Mouse (Mus musculus) liver, embryonic 14.5 days (tissue): Measurements from ENCODE around the gene Pccb. TPM values are rescaled to one million over a fixed set of nuclear protein-coding genes. Genes with fewer than 3 reads are reported as not detected.

ENCODE experiments used
- ATAC-seq: fragments of 200-750 bp; cut with Nextera tagmentation; 2 replicates; pipeline ENCODE4 v1.8.0; 2017; ENCODE audit warnings: moderate number of reproducible peaks, mild to moderate bottlenecking, moderate library complexity; ENCODE audit not compliant: insufficient read depth
- DNase-seq, 3 experiments: peaks; one replicate each; pipeline ENCODE4 v3.0.0-alpha.2; 2012 to 2013; ENCODE audit warnings: low read depth in 3 of 3, low spot score in 3 of 3
- H3K27ac ChIP-seq: fragments of 300-500 bp; sonication (generic); 2 replicates; pipeline ENCODE4 v1.5.1; 2014; ENCODE audit warnings: moderate library complexity, mild to moderate bottlenecking, control low read depth, inconsistent platforms
- H3K27me3 ChIP-seq: fragments of 300-500 bp; sonication (generic); 2 replicates; pipeline ENCODE4 v1.6.1; 2014; ENCODE audit warnings: mild to moderate bottlenecking, low read length, moderate library complexity; ENCODE audit not compliant: control insufficient read depth, insufficient read depth
- H3K36me3 ChIP-seq: fragments of 300-500 bp; sonication (generic); replicated peaks from 2 replicates; pipeline ENCODE4 v1.6.1; 2014; ENCODE audit warnings: low read depth; ENCODE audit not compliant: control insufficient read depth, insufficient read depth
- H3K4me1 ChIP-seq, 2 experiments: fragments of 200-500 bp in 1 of 2; fragments of 300-500 bp in 1 of 2; sonication (generic) in 1 of 2; replicated peaks; 2 replicates each; pipeline ENCODE4 v1.6.1; 2012 to 2014; ENCODE audit warnings: antibody characterized with exemption in 1 of 2, inconsistent platforms in 1 of 2, low read length in 1 of 2; ENCODE audit not compliant: control insufficient read depth in 2 of 2, insufficient read depth in 2 of 2
- H3K4me2 ChIP-seq: fragments of 300-500 bp; sonication (generic); 2 replicates; pipeline ENCODE4 v1.6.1; 2014; ENCODE audit warnings: low read depth, mild to moderate bottlenecking, control low read depth, moderate library complexity
- H3K4me3 ChIP-seq, 2 experiments: fragments of 200-500 bp in 1 of 2; fragments of 300-500 bp in 1 of 2; sonication (generic) in 1 of 2; 2 replicates each; pipeline ENCODE4 v1.5.1; 2012 to 2014; ENCODE audit warnings: low read depth in 2 of 2, low read length in 2 of 2, mild to moderate bottlenecking in 2 of 2, control low read depth in 1 of 2, inconsistent platforms in 1 of 2, moderate library complexity in 1 of 2; ENCODE audit not compliant: insufficient read depth in 1 of 2
- H3K9ac ChIP-seq: fragments of 300-500 bp; sonication (generic); replicated peaks from 2 replicates; pipeline ENCODE4 v1.6.1; 2014; ENCODE audit warnings: mild to moderate bottlenecking, control low read depth, moderate library complexity
- H3K9me3 ChIP-seq: fragments of 300-500 bp; sonication (generic); 2 replicates; pipeline ENCODE4 v1.6.1; 2016; ENCODE audit warnings: low read length, mixed read lengths; ENCODE audit not compliant: control insufficient read depth
- CTCF ChIP-seq: IDR thresholded peaks from 2 replicates; pipeline ENCODE4 v1.5.1; 2016; ENCODE audit warnings: antibody characterized with exemption, low read depth, control low read depth
- EP300 ChIP-seq: IDR thresholded peaks from 2 replicates; pipeline ENCODE4 v1.6.1; 2016; ENCODE audit warnings: antibody characterized with exemption, low read depth
- WGBS: fragments of 180-500 bp; shearing (Covaris S2); extraction: QIAGEN DNeasy Blood & Tissue Kit; methylation state at CpG from one replicate; pipeline ENCODE4 v1.1.7; 2014; ENCODE audit not compliant: insufficient replicate concordance; 5-methylcytosine and 5-hydroxymethylcytosine counted together
- polyA plus RNA-seq, 2 experiments: library from polyadenylated mRNA; depleted of rRNA in 1 of 2; stranded (reverse) in 1 of 2; unstranded in 1 of 2; fragments of >200 nt; fragmentation: Nextera tagmentation in 1 of 2; extraction: Ambion mirVana in 1 of 2; gene quantifications; 2 replicates each; pipeline versions ENCODE4 v1.2.1 to v1.2.3; 2012 to 2014

The Pccb gene
- polyA plus RNA-seq, 2 experiments: 6.4 to 15.7 TPM

GRCm38 (mm10) chr9:101076095-101076875 is 41.6 kb upstream of the Pccb start:
- ATAC-seq (no peak), DNase-seq (no peak)
- H3K9me3 ChIP-seq: no peaks in the 10 kb centered on the region
- peaks cover 20 to 23% of the 10 kb centered on the region in 2 experiments for H3K4me1 ChIP-seq
- peak overlapping the region; percentile 45 for H3K27ac ChIP-seq
- WGBS: 1% methylated on average over 18 of the region's 18 CpGs
- H3K36me3 ChIP-seq: peaks cover 5% of the 10 kb centered on the region; the same call in 1 of the 2 replicates
- peak overlapping the region; percentile 95 for H3K4me2 ChIP-seq
- TF ChIP-seq CTCF (no peak), EP300 (no peak)
- peak overlapping the region; percentile 89 to 98 for H3K4me3 ChIP-seq
- H3K9ac ChIP-seq: peak overlapping the region; percentile 89
- H3K27me3 ChIP-seq: no peaks in the 10 kb centered on the region

GRCm38 (mm10) chr9:101075694-101076093 is 41.0 kb upstream of the Pccb start:
- DNase-seq (no peak), ATAC-seq (no peak)
- no peaks in the 10 kb centered on the region for H3K27me3 ChIP-seq
- under 1% methylated on average over 8 of the region's 8 CpGs for WGBS
- H3K4me1 ChIP-seq: peaks cover 18 to 21% of the 10 kb centered on the region in 2 experiments
- H3K4me2 ChIP-seq: peak overlapping the region; percentile 95
- no peak overlapping the region for H3K27ac ChIP-seq
- TF ChIP-seq EP300: no peak
- TF ChIP-seq CTCF: no peak
- peak overlapping the region; percentile 89 for H3K9ac ChIP-seq
- H3K36me3 ChIP-seq: peaks cover 5% of the 10 kb centered on the region; the same call in 1 of the 2 replicates
- H3K9me3 ChIP-seq: no peaks in the 10 kb centered on the region
- peak overlapping the region; percentile 89 to 98 for H3K4me3 ChIP-seq

- H3K36me3 ChIP-seq: peaks cover 4% of the 10 kb centered on the region; the same call in 1 of the 2 replicates
- peak overlapping the region; percentile 89 to 98 for H3K4me3 ChIP-seq
- peak overlapping the region; percentile 79 for H3K27ac ChIP-seq
- ATAC-seq: no peak
- peak overlapping the region; percentile 95 for H3K4me2 ChIP-seq
- H3K4me1 ChIP-seq: peaks cover 17 to 19% of the 10 kb centered on the region in 2 experiments
- no peak for DNase-seq
- under 1% methylated on average over 25 of the region's 25 CpGs for WGBS
- peak overlapping the region; percentile 89 for H3K9ac ChIP-seq
- no peaks in the 10 kb centered on the region for H3K27me3 ChIP-seq
- TF ChIP-seq CTCF: no peak
- no peak for TF ChIP-seq EP300
- H3K9me3 ChIP-seq: no peaks in the 10 kb centered on the region
Observed at GRCm38 (mm10) chr9:101075091-101075581, 40.4 kb upstream of the Pccb start.

GRCm38 (mm10) chr9:101074332-101075021 is 39.8 kb upstream of the Pccb start:
- Histone ChIP-seq H3K9ac (peak overlapping the region; percentile 89), H3K27me3 (no peaks in the 10 kb centered on the region), H3K36me3 (peaks cover 3% of the 10 kb centered on the region; the same call in 1 of the 2 replicates), H3K4me2 (peak overlapping the region; percentile 95), H3K4me1 (peaks cover 15 to 18% of the 10 kb centered on the region in 2 experiments), H3K27ac (peak overlapping the region; percentile 79), H3K9me3 (no peaks in the 10 kb centered on the region), H3K4me3 (peak overlapping the region; percentile 89 to 98)
- ATAC-seq: peak; percentile 69
- DNase-seq: peak; percentile 60 to 66 (median 65)
- no peak for TF ChIP-seq CTCF
- TF ChIP-seq EP300: no peak
- 1% methylated on average over 62 of the region's 100 CpGs for WGBS

- no peak for TF ChIP-seq CTCF
- no peak for TF ChIP-seq EP300
- H3K9me3 ChIP-seq: no peaks in the 10 kb centered on the region
- peak within 1 kb of the TSS; percentile 89 to 98 for H3K4me3 ChIP-seq
- ATAC-seq (peak; percentile 64), DNase-seq (no peak)
- H3K4me1 ChIP-seq: peaks cover 11 to 12% of the 10 kb centered on the region in 2 experiments
- H3K4me2 ChIP-seq: peak within 1 kb of the TSS; percentile 95
- no peaks in the 10 kb centered on the region for H3K27me3 ChIP-seq
- H3K27ac ChIP-seq: peak within 1 kb of the TSS; percentile 79
- WGBS: 1% methylated on average over 39 of the region's 43 CpGs
- peak within 1 kb of the TSS; percentile 89 for H3K9ac ChIP-seq
- H3K36me3 ChIP-seq: peaks cover 3% of the 10 kb centered on the region; the same call in 1 of the 2 replicates
Observed at GRCm38 (mm10) chr9:101073987-101074331, 39.3 kb upstream of the Pccb start, which contains the start of gene Msl2. Gene Msl2, plus strand, starts transcription at chr9:101074101.
